Mouse (Mus musculus): ENCODE measurements around the gene Gm10197. TPM values are rescaled to one million over a fixed set of nuclear protein-coding genes. Genes with fewer than 3 reads are reported as not detected.
"Not testable (repeated sequence)": the region's sequence is repeated elsewhere in the genome, so short reads cannot be mapped to it uniquely, and the experiment has no call there.

Gm10197 gene
- polyA plus RNA-seq, 1 experiment from 2014 or later, result not detected

DNA sequence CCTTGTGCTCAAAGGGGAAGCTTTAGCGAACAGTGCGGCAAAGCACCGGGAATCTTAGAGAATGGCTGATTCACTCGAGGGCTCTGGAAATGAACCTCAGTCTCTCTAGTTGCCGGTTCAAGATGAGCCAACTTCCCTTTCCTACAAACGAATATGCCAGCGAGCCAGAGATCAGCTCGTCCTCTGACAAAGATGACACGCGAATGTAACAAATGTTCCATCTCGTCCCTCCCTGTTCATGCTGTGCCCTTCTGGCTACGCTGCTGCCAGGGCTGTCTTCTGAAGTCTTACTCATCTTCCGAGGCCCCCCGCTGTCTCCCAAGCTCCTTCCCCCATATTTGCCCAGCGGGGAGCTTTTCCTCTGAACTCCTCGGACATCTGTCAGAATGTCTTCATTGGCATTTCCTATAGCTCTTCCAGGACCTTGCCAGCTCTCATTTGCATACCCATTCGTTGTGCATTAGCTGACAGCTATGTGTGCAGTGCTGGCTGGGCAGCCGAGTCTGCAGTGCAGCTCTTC lies 33.3 kb upstream of the Gm10197 start:
- no peaks in the 10 kb centered on the region for H3K27me3 ChIP-seq
- no peaks in the 10 kb centered on the region for H3K9me3 ChIP-seq
- 84% methylated on average over 18 of the region's 18 CpGs for WGBS
- no peak overlapping the region for H3K27ac ChIP-seq
- H3K4me3 ChIP-seq, result no peak overlapping the region
- H3K9ac ChIP-seq, result no peak overlapping the region
- 0 out of 2 replicates have a peak, but pooled peaks cover 1% of the 10 kb centered on the region for H3K4me1 ChIP-seq
- ATAC-seq (ENCODE audit: insufficient number of reproducible peaks, insufficient read depth, low FRiP score, low TSS enrichment), result no peak
- no peak overlapping the region for H3K4me2 ChIP-seq (replicated peaks)
- no peaks in the 10 kb centered on the region for H3K36me3 ChIP-seq

DNA sequence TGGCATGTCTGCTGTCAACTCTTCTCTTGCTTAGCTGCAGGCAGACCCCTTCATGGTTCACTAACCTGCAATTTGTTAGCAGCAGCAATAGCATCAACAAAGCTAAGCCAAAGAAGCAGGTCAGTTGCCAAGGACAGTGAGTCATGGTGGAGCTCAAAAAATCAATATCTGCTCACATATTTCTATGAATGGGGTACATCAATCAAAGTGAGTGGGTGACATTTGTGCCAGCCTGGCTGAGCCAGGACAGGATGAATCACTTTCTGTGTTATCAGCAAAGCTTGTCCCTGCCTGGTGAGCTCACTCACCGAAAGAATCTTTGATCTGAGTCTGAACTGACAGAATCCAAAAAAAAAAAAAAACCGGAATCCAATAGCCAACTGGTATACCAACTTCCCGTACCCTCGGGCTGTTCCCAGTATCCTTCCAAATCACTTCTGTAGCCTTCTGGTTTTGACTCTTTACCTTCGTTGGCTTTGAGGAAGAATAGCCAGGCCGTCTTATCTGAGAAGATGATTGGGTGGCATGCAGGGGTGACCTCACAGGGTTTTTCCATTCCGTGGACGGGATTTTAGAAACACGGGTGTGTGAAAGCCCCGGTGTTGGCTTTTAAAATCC lies 32.8 kb upstream of the Gm10197 start:
- no peak for ATAC-seq (ENCODE audit: insufficient number of reproducible peaks, insufficient read depth, low FRiP score, low TSS enrichment)
- H3K27ac ChIP-seq, result no peak overlapping the region
- no peaks in the 10 kb centered on the region for H3K27me3 ChIP-seq
- H3K4me2 ChIP-seq (replicated peaks), result no peak overlapping the region
- no peaks in the 10 kb centered on the region for H3K9me3 ChIP-seq
- H3K36me3 ChIP-seq, result no peaks in the 10 kb centered on the region
- no peaks in the 10 kb centered on the region for H3K4me1 ChIP-seq
- no peak overlapping the region for H3K9ac ChIP-seq
- no peak overlapping the region for H3K4me3 ChIP-seq
- WGBS, result 90% methylated on average over 10 of the region's 10 CpGs

- WGBS, result 48% methylated on average over 12 of the region's 12 CpGs
- H3K9me3 ChIP-seq, result no peaks in the 10 kb centered on the region
- H3K4me2 ChIP-seq (replicated peaks), result no peak overlapping the region
- no peak overlapping the region for H3K27ac ChIP-seq
- ATAC-seq (ENCODE audit: insufficient number of reproducible peaks, insufficient read depth, low FRiP score, low TSS enrichment), result no peak
- no peaks in the 10 kb centered on the region for H3K4me1 ChIP-seq
- no peaks in the 10 kb centered on the region for H3K36me3 ChIP-seq
- no peak overlapping the region for H3K4me3 ChIP-seq
- H3K27me3 ChIP-seq, result no peaks in the 10 kb centered on the region
- no peak overlapping the region for H3K9ac ChIP-seq
Measured at GRCm38 (mm10) chr19:53402741-53403432, 31.3 kb upstream of the Gm10197 start.

DNA sequence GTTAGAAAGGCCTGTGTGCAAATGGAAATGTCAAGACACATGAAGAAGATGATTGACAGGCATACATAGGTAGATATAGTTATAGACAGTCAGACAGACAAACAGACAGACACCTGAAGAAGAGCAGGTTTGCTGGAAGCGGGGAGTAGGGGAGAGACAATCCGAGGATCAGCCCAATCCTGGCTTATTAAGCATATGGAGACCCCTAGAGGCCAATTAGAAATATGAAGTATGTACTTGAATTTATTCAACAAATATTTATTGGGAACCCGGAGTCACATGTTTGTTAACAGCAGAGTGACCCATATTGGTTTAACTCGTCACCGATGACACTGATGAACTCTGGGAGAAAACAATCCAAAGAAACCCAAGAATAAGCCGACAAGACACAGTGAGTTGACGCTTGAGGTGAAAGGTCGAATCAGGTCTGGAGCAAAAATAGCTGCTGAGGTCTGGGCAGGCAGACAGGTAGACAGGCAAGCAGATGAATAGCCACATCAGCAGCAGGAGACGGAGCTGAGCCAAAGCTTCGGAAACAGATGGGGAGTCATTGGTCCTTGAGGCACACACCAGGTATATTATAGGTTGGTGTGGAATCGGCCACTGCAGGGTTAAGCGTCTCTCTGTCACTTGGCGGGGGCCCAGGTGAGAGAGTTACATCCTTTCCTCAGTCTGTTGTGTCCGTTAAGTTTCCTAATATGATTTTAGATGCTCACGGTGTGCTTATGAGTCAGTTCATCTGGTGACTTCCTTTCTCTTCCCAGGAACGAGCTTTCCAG lies 29.0 kb upstream of the Gm10197 start:
- H3K27me3 ChIP-seq, result no peaks in the 10 kb centered on the region
- H3K4me3 ChIP-seq, result no peak overlapping the region
- H3K4me2 ChIP-seq (replicated peaks), result no peak overlapping the region
- WGBS, result 85% methylated on average over 16 of the region's 16 CpGs
- no peaks in the 10 kb centered on the region for H3K4me1 ChIP-seq
- no peak overlapping the region for H3K9ac ChIP-seq
- H3K36me3 ChIP-seq, result no peaks in the 10 kb centered on the region
- no peak overlapping the region for H3K27ac ChIP-seq
- no peak for ATAC-seq (ENCODE audit: insufficient number of reproducible peaks, insufficient read depth, low FRiP score, low TSS enrichment)
- no peaks in the 10 kb centered on the region for H3K9me3 ChIP-seq

DNA sequence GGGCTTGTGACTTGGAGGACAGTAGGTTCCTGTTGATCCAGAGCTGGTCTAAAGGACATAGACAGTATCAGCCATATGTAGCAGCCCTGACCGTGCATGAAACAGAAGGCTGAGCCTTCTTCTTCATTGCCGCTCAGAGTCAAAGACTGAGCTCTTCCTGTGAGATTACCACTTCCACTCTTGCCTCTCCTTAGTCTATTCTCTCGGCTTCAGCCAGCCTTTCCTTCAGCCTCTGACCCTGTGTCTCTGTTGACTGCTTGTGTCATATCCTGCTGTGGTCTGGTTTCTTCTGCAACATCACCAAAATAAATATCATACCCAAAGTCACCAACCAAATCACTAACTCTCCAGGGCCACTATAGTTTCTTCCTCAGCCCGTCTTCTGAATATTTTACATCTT lies 27.6 kb upstream of the Gm10197 start:
- no peaks in the 10 kb centered on the region for H3K4me1 ChIP-seq
- no peak overlapping the region for H3K4me3 ChIP-seq
- no peaks in the 10 kb centered on the region for H3K36me3 ChIP-seq
- no peak overlapping the region for H3K27ac ChIP-seq
- 86% methylated on average over 4 of the region's 4 CpGs for WGBS
- H3K4me2 ChIP-seq (replicated peaks), result no peak overlapping the region
- no peak overlapping the region for H3K9ac ChIP-seq
- H3K27me3 ChIP-seq, result no peaks in the 10 kb centered on the region
- no peak for ATAC-seq (ENCODE audit: insufficient number of reproducible peaks, insufficient read depth, low FRiP score, low TSS enrichment)
- no peaks in the 10 kb centered on the region for H3K9me3 ChIP-seq

GRCm38 (mm10) chr19:53397451-53398233 lies 26.1 kb upstream of the Gm10197 start:
- Histone ChIP-seq H3K4me2 (replicated peaks) (no peak overlapping the region), H3K27me3 (no peaks in the 10 kb centered on the region), H3K9ac (no peak overlapping the region), H3K36me3 (no peaks in the 10 kb centered on the region), H3K4me3 (no peak overlapping the region), H3K4me1 (no peaks in the 10 kb centered on the region), H3K9me3 (no peaks in the 10 kb centered on the region), H3K27ac (no peak overlapping the region)
- no peak for ATAC-seq (ENCODE audit: insufficient number of reproducible peaks, insufficient read depth, low FRiP score, low TSS enrichment)
- 76% methylated on average over 12 of the region's 12 CpGs for WGBS

- H3K4me3 ChIP-seq; H3K9ac ChIP-seq; H3K9me3 ChIP-seq; H3K27me3 ChIP-seq; ATAC-seq (ENCODE audit: insufficient number of reproducible peaks, insufficient read depth, low FRiP score, low TSS enrichment); H3K36me3 ChIP-seq; H3K27ac ChIP-seq; H3K4me2 ChIP-seq (replicated peaks); H3K4me1 ChIP-seq: not testable (repeated sequence)
- WGBS, result 70% methylated on average over 5 of the region's 5 CpGs
Measured at GRCm38 (mm10) chr19:53395805-53396204, 24.2 kb upstream of the Gm10197 start.

GRCm38 (mm10) chr19:53394956-53395355 lies 23.4 kb upstream of the Gm10197 start:
- not testable (repeated sequence) for H3K4me3 ChIP-seq; H3K4me1 ChIP-seq; H3K36me3 ChIP-seq; H3K27ac ChIP-seq; H3K9ac ChIP-seq; H3K9me3 ChIP-seq; H3K27me3 ChIP-seq; H3K4me2 ChIP-seq (replicated peaks); ATAC-seq (ENCODE audit: insufficient number of reproducible peaks, insufficient read depth, low FRiP score, low TSS enrichment)
- 69% methylated on average over 3 of the region's 3 CpGs for WGBS

DNA sequence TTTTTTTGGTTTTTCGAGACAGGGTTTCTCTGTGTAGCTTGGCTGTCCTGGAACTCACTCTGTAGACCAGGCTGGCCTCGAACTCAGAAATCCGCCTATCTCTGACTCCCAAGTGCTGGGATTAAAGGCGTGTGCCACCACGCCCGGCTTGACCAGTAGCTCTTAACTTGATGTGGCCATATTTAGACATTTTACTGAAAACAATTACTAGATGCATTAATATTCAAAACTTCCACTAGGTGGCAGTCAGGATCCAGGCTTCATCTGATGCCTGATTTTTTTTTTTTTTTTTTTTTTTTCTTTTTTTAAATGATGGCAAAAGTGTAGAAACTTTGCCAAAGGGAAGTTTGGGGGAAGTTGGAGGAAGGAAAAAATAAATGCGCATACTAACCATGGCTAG lies 23.0 kb upstream of the Gm10197 start:
- 23% methylated on average over 7 of the region's 7 CpGs for WGBS

DNA sequence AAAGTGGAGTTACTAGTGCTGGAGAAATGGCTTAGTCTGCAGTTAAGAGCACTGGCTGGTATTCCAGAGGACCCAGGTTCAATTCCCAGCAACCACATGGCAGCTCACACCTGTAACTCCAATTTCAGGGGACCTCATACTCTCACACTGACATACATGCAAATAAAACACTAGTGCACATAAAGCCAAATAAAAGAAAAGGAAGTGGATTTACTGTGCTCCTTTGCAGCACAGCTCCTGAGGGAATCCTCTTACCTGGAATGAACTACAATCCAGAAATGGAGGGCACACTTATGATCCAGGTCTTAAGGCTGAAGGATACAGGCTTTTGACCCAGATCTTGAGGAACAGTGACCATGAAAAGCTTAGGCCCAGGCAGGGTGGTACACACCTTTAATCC lies 22.1 kb upstream of the Gm10197 start:
- Histone ChIP-seq H3K27me3 (no peaks in the 10 kb centered on the region), H3K27ac (no peak overlapping the region), H3K9ac (no peak overlapping the region), H3K9me3 (no peaks in the 10 kb centered on the region), H3K4me2 (replicated peaks) (no peak overlapping the region), H3K4me3 (no peak overlapping the region), H3K4me1 (peaks cover 10% of the 10 kb centered on the region), H3K36me3 (peaks cover under 1% of the 10 kb centered on the region; the same call in 1 of the 2 replicates)
- ATAC-seq (ENCODE audit: insufficient number of reproducible peaks, insufficient read depth, low FRiP score, low TSS enrichment), result no peak

More for the DNA sequence above, 23.0 kb upstream of the Gm10197 start:
- no peaks in the 10 kb centered on the region for H3K36me3 ChIP-seq
- peaks cover 5% of the 10 kb centered on the region for H3K4me1 ChIP-seq
- no peak overlapping the region for H3K4me2 ChIP-seq (replicated peaks)
- no peak overlapping the region for H3K4me3 ChIP-seq
- ATAC-seq (ENCODE audit: insufficient number of reproducible peaks, insufficient read depth, low FRiP score, low TSS enrichment), result no peak
- H3K9me3 ChIP-seq, result no peaks in the 10 kb centered on the region
- no peak overlapping the region for H3K27ac ChIP-seq
- no peak overlapping the region for H3K9ac ChIP-seq
- H3K27me3 ChIP-seq, result no peaks in the 10 kb centered on the region

DNA sequence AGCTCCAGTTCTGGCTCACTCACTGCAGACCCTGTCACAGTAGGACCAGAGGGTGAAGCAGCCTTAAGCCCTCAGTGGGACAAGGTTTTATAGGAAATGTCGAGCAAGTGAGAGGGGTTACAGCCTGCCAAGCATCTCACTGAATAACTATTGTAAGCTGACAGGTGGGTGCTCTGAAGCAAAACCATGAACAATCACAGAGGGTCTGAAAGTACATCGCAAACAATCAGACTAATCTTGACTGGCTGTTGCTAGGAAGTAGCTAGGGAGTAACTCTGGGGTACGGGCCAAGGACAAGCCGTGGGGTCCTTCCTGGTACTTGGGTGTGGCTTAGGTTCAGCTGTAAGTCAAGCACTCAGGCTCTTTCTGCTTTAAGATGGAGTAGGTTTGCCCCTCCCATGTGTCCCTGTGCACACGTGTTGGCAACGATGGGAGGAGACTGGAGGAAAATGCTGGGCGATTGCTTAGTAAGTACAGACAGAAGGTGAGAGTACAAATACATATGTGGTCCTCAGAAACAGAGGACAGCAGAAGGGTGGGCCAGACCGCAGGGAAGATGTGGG lies 21.3 kb upstream of the Gm10197 start:
- ATAC-seq (ENCODE audit: insufficient number of reproducible peaks, insufficient read depth, low FRiP score, low TSS enrichment), result no peak
- WGBS, result 80% methylated on average over 8 of the region's 8 CpGs
- no peak overlapping the region for H3K9ac ChIP-seq

More for the DNA sequence above, 21.3 kb upstream of the Gm10197 start:
- Histone ChIP-seq H3K36me3 (peaks cover 8% of the 10 kb centered on the region; the same call in 1 of the 2 replicates), H3K27ac (no peak overlapping the region), H3K4me3 (no peak overlapping the region), H3K9me3 (no peaks in the 10 kb centered on the region), H3K4me2 (replicated peaks) (no peak overlapping the region), H3K4me1 (peaks cover 10% of the 10 kb centered on the region), H3K27me3 (no peaks in the 10 kb centered on the region)
